Comparison of ENCODE assay signal across 24 mouse cellular contexts in the genomic region with DNA sequence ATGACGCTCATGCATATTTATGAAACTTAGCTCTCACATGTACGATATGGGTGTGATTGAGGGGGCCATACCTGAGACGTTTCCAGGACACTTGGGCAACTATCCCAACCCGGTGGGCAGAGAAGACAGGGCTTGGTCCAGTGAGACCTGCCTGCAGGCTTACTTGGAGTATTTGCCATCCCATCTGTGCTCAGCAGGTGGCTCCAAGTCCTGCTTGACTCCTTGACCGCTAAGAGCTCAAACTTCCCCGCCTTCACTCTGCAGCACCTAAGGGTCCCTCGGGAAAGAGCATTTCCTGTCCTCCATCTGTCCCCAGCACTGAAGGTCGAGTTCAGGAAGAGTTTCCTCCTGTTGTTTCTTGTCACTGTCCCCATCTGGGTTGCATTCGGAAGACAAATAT.
A peak's percentile ranks its signal among the peaks of the same experiment; 100 is the strongest.
DNase-seq lines count a peak whose midpoint lies in the region; ATAC-seq and TF ChIP-seq lines count a peak whose summit lies in the region.
"Had no signal": no experiment of that assay in that cellular context is flagged by ENCODE, and none has a peak within 500 bp of the region (broad histone marks: within the 10 kb centered on the region; RNA-seq: fewer than 3 reads in every experiment).

No protein-coding gene starts in this region.

- H3K36me3 ChIP-seq in kidney, postnatal 0 days (ENCODE audit: insufficient read depth, low read length) = no peaks in the 10 kb centered on the region
- H3K36me3 ChIP-seq in CH12.LX (replicated peaks in 1 of 2; ENCODE audit: control insufficient read depth in 1 of 2, insufficient read depth in 1 of 2, low read length in 1 of 2) = no peaks in the 10 kb centered on the region
- H3K36me3 ChIP-seq: heart, embryonic 15.5 days; hindbrain, embryonic 10.5 days; kidney, embryonic 15.5 days; limb, embryonic 12.5 days; liver, embryonic 13.5 days; midbrain, embryonic 12.5 days had no signal

- H3K79me2 ChIP-seq in CH12.LX (replicated peaks; ENCODE audit: control insufficient read depth, extremely low read depth, insufficient read depth, poor library complexity, severe bottlenecking) = no peaks in the 10 kb centered on the region

- no peak overlapping the region for H3K4me3 ChIP-seq in kidney, postnatal 0 days (replicated peaks; ENCODE audit: low read depth, low read length)
- H3K4me3 ChIP-seq in CH12.LX (replicated peaks in 1 of 3; ENCODE audit: low read depth in 2 of 3, low read length in 2 of 3, poor library complexity in 1 of 3) = no peak overlapping the region
- H3K4me3 ChIP-seq: erythroblast, embryonic 14.5 days; forebrain, embryonic 13.5 days; heart, adult 2 months; heart, embryonic 15.5 days; hindbrain, embryonic 10.5 days; kidney, embryonic 15.5 days; limb, embryonic 12.5 days; liver, embryonic 13.5 days; midbrain, embryonic 12.5 days had no signal

- H3K27me3 ChIP-seq in kidney, postnatal 0 days (ENCODE audit: insufficient read depth, low read length) = no peaks in the 10 kb centered on the region
- peaks cover 62% of the 10 kb centered on the region for H3K27me3 ChIP-seq in CH12.LX (replicated peaks)
- H3K27me3 ChIP-seq: forebrain, embryonic 13.5 days; heart, embryonic 15.5 days; kidney, embryonic 15.5 days; liver, embryonic 13.5 days; midbrain, embryonic 12.5 days had no signal

- TF ChIP-seq RAD21 in CH12.LX (IDR thresholded peaks at IDR 0.05; ENCODE audit: low read depth, low read length) = peak; percentile 49

- dilution Hi-C loops in CH12.LX (cut with MboI; ENCODE audit: extremely low pct_ligation_motif_present, extremely low pct_unique_long_range_greater_than_20kb, low sequenced_read_pairs) = no loop called here

- no peak overlapping the region for H3K27ac ChIP-seq in kidney, postnatal 0 days
- no peak overlapping the region for H3K27ac ChIP-seq in CH12.LX (ENCODE audit: insufficient read depth, low read depth)
- H3K27ac ChIP-seq: forebrain, embryonic 13.5 days; heart, adult 2 months; heart, embryonic 15.5 days; hindbrain, embryonic 10.5 days; kidney, embryonic 15.5 days; limb, embryonic 12.5 days; liver, embryonic 13.5 days; midbrain, embryonic 12.5 days had no signal

- no peak for TF ChIP-seq POLR2A in CH12.LX (IDR thresholded peaks at IDR 0.05; ENCODE audit: low read depth, low read length)

- no peak overlapping the region for H3K4me2 ChIP-seq in kidney, postnatal 0 days (ENCODE audit: low read length)
- no peak overlapping the region for H3K4me2 ChIP-seq in CH12.LX (ENCODE audit: insufficient read depth, low read depth, poor library complexity, severe bottlenecking)
- H3K4me2 ChIP-seq: forebrain, embryonic 13.5 days; heart, embryonic 15.5 days; kidney, embryonic 15.5 days; limb, embryonic 12.5 days; liver, embryonic 13.5 days; midbrain, embryonic 12.5 days had no signal

- in situ Hi-C loops in CH12.LX (cut with MboI; ENCODE audit: low pct_ligation_motif_present, low pct_unique_long_range_greater_than_20kb, low sequenced_read_pairs) = no loop called here

- H3K9me3 ChIP-seq in kidney, postnatal 0 days (replicated peaks; ENCODE audit: low read length) = no peaks in the 10 kb centered on the region
- no peaks in the 10 kb centered on the region for H3K9me3 ChIP-seq in CH12.LX (replicated peaks; ENCODE audit: low read length)
- H3K9me3 ChIP-seq: forebrain, embryonic 13.5 days; heart, embryonic 15.5 days; hindbrain, embryonic 10.5 days; kidney, embryonic 15.5 days; limb, embryonic 12.5 days; liver, embryonic 13.5 days; midbrain, embryonic 12.5 days had no signal

- no peak for ATAC-seq in kidney, postnatal 0 days (replicated peaks; ENCODE audit: low FRiP score, low read depth)
- ATAC-seq: activated CD4-positive, CD25-positive, alpha-beta regulatory T cell, adult 4 months; forebrain, embryonic 13.5 days; Patski had no signal

- no peaks in the 10 kb centered on the region for H3K4me1 ChIP-seq in kidney, postnatal 0 days (replicated peaks; ENCODE audit: insufficient read depth, low read length)
- no peaks in the 10 kb centered on the region for H3K4me1 ChIP-seq in CH12.LX (ENCODE audit: control insufficient read depth in 1 of 2, insufficient read depth in 2 of 2)
- H3K4me1 ChIP-seq: liver, embryonic 13.5 days; midbrain, embryonic 12.5 days had no signal

- TF ChIP-seq CTCF in kidney, postnatal 0 days (IDR thresholded peaks at IDR 0.05; ENCODE audit: low read depth) = peak; percentile 54
- TF ChIP-seq CTCF in CH12.LX (conservative IDR thresholded peaks at IDR 0.05 in 1 of 2, IDR thresholded peaks at IDR 0.05 in 1 of 2; ENCODE audit: low read depth in 2 of 2, low read length in 2 of 2) = peak in 1 of 2 experiments; percentile 62; a peak in 2 of 4 replicates

- DNase-seq in kidney, postnatal 0 days (ENCODE audit: low spot score) = no peak
- no peak for DNase-seq in kidney, adult 18-20 months
- DNase-seq in lung, postnatal 10 days = peak; percentile 19
- no peak for DNase-seq in lung, postnatal 25 days (ENCODE audit: low spot score)
- peak; percentile 3 for DNase-seq in CH12.LX (ENCODE audit: extremely low read depth)
- peak; percentile 17 for DNase-seq in adipocyte (ENCODE audit: low spot score)
- no peak for DNase-seq in cerebellum, postnatal 4 days (ENCODE audit: low spot score in 2 of 2)
- DNase-seq: adrenal gland, postnatal 25 days; cerebellum, adult 18-20 months; cerebellum, postnatal 36 days; gastrocnemius, postnatal 14 days; heart, adult 2 months; liver, embryonic 13.5 days; right cerebral cortex, postnatal 4 days; thymus, postnatal 36 days had no signal

- no peak for TF ChIP-seq EP300 in CH12.LX (IDR thresholded peaks at IDR 0.05; ENCODE audit: low read length)

- no peak overlapping the region for H3K9ac ChIP-seq in kidney, postnatal 0 days (ENCODE audit: low read depth, low read length)
- H3K9ac ChIP-seq in CH12.LX (ENCODE audit: insufficient read depth, low read depth) = no peak overlapping the region
- H3K9ac ChIP-seq: forebrain, embryonic 13.5 days; heart, embryonic 15.5 days; kidney, embryonic 15.5 days; limb, embryonic 12.5 days; liver, embryonic 13.5 days; midbrain, embryonic 12.5 days had no signal

- 46% methylated on average over 9 of the region's 9 CpGs for WGBS in kidney, postnatal 0 days

TF ChIP-seq in CH12.LX, 34 proteins besides CTCF, POLR2A, EP300 and RAD21:
- TF ChIP-seq NELFE (IDR thresholded peaks at IDR 0.05; ENCODE audit: low read depth, low read length) (0 out of 2 replicates have a peak, but pooled peaks have one; percentile 30), SMC3 (IDR thresholded peaks at IDR 0.05; ENCODE audit: low read depth, low read length) (peak; percentile 50), KAT2A (IDR thresholded peaks at IDR 0.05; ENCODE audit: insufficient replicate concordance, low read length) (0 out of 2 replicates have a peak, but pooled peaks have one; percentile 28), MAFK (IDR thresholded peaks at IDR 0.05; ENCODE audit: insufficient replicate concordance, low read length) (no peak)

Comparison
In these comparisons a context has a peak if more than half of its experiments do, and no peak if none do; other contexts are left out.
1. DNase-seq: peak in lung, postnatal 10 days (single experiment), CH12.LX (single experiment) and adipocyte (single experiment); none in kidney, postnatal 0 days (single experiment), kidney, adult 18-20 months (single experiment), lung, postnatal 25 days (single experiment) and cerebellum, postnatal 4 days (0 of 2).